Comparison of ENCODE assay signal across 8 mouse cellular contexts in genomic region chr4:89294486-89295440, GRCm38 (mm10). TPM values are rescaled to one million over a fixed set of nuclear protein-coding genes. Genes with fewer than 3 reads are reported as not detected.
DNase-seq lines count a peak whose midpoint lies in the region; ATAC-seq and TF ChIP-seq lines count a peak whose summit lies in the region.

TSS of gene Cdkn2a (minus strand) at chr4:89294653.

- H3K9me3 ChIP-seq in MEL (replicated peaks; ENCODE audit: insufficient read depth, low read length) = no peaks in the 10 kb centered on the region
- H3K9me3 ChIP-seq in lung, embryonic 15.5 days = no peaks in the 10 kb centered on the region

- peaks cover 14 to 52% of the 10 kb centered on the region in 2 experiments for H3K36me3 ChIP-seq in MEL (ENCODE audit: control insufficient read depth in 1 of 2, insufficient read depth in 2 of 2, low read length in 2 of 2)
- H3K36me3 ChIP-seq in lung, embryonic 15.5 days = no peaks in the 10 kb centered on the region

- peak; percentile 82 to 84 for TF ChIP-seq POLR2A in MEL (IDR thresholded peaks at IDR 0.05; ENCODE audit: control insufficient read depth in 1 of 2, insufficient read depth in 1 of 2, low read depth in 1 of 2, low read length in 2 of 2, poor library complexity in 1 of 2)
- no peak for TF ChIP-seq POLR2A in bone marrow macrophage, adult 2 months (IDR thresholded peaks at IDR 0.05; ENCODE audit: borderline replicate concordance, low read depth, low read length)
- no peak for TF ChIP-seq POLR2A in olfactory bulb, adult 2 months (IDR thresholded peaks at IDR 0.05; ENCODE audit: insufficient read depth, low read depth, low read length)

- WGBS in lung, embryonic 15.5 days = 2% methylated on average over 110 of the region's 117 CpGs
- 1% methylated on average over 114 of the region's 117 CpGs for WGBS in olfactory bulb, adult 2 months

- DNase-seq in MEL (ENCODE audit: low read depth, low spot score) = peak; percentile 97
- peak; percentile 35 to 58 for DNase-seq in frontal cortex, postnatal 10 days (ENCODE audit: low spot score in 2 of 2)
- DNase-seq in layer of hippocampus, adult 2 months (ENCODE audit: low spot score in 2 of 2) = peak in 1 of 2 experiments; percentile 40
- peak; percentile 25 to 49 for DNase-seq in thymus, postnatal 36 days

- peak in 2 of 3 experiments; percentile 51 to 60; a peak in 4 of 6 replicates for TF ChIP-seq CTCF in MEL (IDR thresholded peaks at IDR 0.05 in 2 of 3, conservative IDR thresholded peaks at IDR 0.05 in 1 of 3; ENCODE audit: control insufficient read depth in 1 of 3, insufficient read depth in 1 of 3, low read depth in 2 of 3, low read length in 3 of 3, poor library complexity in 1 of 3, severe bottlenecking in 1 of 3)
- TF ChIP-seq CTCF in bone marrow macrophage, adult 2 months (IDR thresholded peaks at IDR 0.05; ENCODE audit: low read depth, low read length) = no peak
- TF ChIP-seq CTCF in layer of hippocampus, adult 2 months (conservative IDR thresholded peaks at IDR 0.05) = peak; percentile 71
- TF ChIP-seq CTCF in olfactory bulb, adult 2 months (IDR thresholded peaks at IDR 0.05; ENCODE audit: insufficient read depth, low read depth, low read length) = peak; percentile 36; the same call in 1 of the 2 replicates

- peaks cover 62% of the 10 kb centered on the region for H3K79me2 ChIP-seq in MEL (ENCODE audit: control insufficient read depth, insufficient read depth, low read length, poor library complexity)

- H3K9ac ChIP-seq in MEL (ENCODE audit: control insufficient read depth, low read depth, low read length, poor library complexity, severe bottlenecking) = peak within 1 kb of the TSS; percentile 92
- H3K9ac ChIP-seq in lung, embryonic 15.5 days = peak within 1 kb of the TSS; percentile 39

- H3K4me3 ChIP-seq in MEL (ENCODE audit: control insufficient read depth in 1 of 2, insufficient read depth in 1 of 2, low read depth in 2 of 2, low read length in 2 of 2) = peak within 1 kb of the TSS; percentile 89 to 90
- H3K4me3 ChIP-seq in bone marrow macrophage, adult 2 months (ENCODE audit: insufficient read depth, low read length) = peak within 1 kb of the TSS; percentile 91
- H3K4me3 ChIP-seq in layer of hippocampus, adult 2 months = peak within 1 kb of the TSS; percentile 84
- H3K4me3 ChIP-seq in lung, embryonic 15.5 days = peak within 1 kb of the TSS; percentile 60
- peak within 1 kb of the TSS; percentile 55 for H3K4me3 ChIP-seq in olfactory bulb, adult 2 months (ENCODE audit: insufficient read depth, low read depth, low read length)

- no peaks in the 10 kb centered on the region for H3K27me3 ChIP-seq in MEL (ENCODE audit: control insufficient read depth in 1 of 2, insufficient read depth in 2 of 2, low read length in 2 of 2)
- H3K27me3 ChIP-seq in lung, embryonic 15.5 days = peaks cover 89% of the 10 kb centered on the region

- peak; percentile 25 to 70 for ATAC-seq in hematopoietic stem cell, adult 5-6 weeks (replicated peaks in 1 of 2; ENCODE audit: insufficient read depth in 1 of 2, low FRiP score in 2 of 2, low TSS enrichment in 1 of 2, low read depth in 1 of 2, poor library complexity in 2 of 2, severe bottlenecking in 2 of 2)
- peak; percentile 88 for ATAC-seq in lung, embryonic 15.5 days (ENCODE audit: borderline replicate concordance, extremely low read depth, low FRiP score, low TSS enrichment)

- H3K4me2 ChIP-seq in lung, embryonic 15.5 days = peak within 1 kb of the TSS; percentile 98

- peak within 1 kb of the TSS; percentile 92 for H3K27ac ChIP-seq in MEL (ENCODE audit: control insufficient read depth, low read depth, low read length)
- peak within 1 kb of the TSS; percentile 73 for H3K27ac ChIP-seq in bone marrow macrophage, adult 2 months (ENCODE audit: insufficient read depth, low read depth, low read length)
- no peak within 1 kb of the TSS for H3K27ac ChIP-seq in layer of hippocampus, adult 2 months
- H3K27ac ChIP-seq in lung, embryonic 15.5 days = no peak within 1 kb of the TSS
- no peak within 1 kb of the TSS for H3K27ac ChIP-seq in olfactory bulb, adult 2 months (ENCODE audit: insufficient read depth, low read depth, low read length)

- TF ChIP-seq EP300 in MEL (IDR thresholded peaks at IDR 0.05; ENCODE audit: low read depth in 1 of 2, low read length in 2 of 2) = peak; percentile 14 to 37; a peak in 3 of 4 replicates

- peaks cover 13 to 15% of the 10 kb centered on the region in 2 experiments for H3K4me1 ChIP-seq in MEL (ENCODE audit: control insufficient read depth in 1 of 2, insufficient read depth in 2 of 2, low read length in 2 of 2)
- peaks cover 6% of the 10 kb centered on the region for H3K4me1 ChIP-seq in bone marrow macrophage, adult 2 months (ENCODE audit: control insufficient read depth, insufficient read depth, low read length)
- H3K4me1 ChIP-seq in lung, embryonic 15.5 days = peaks cover 10% of the 10 kb centered on the region
- peaks cover 11% of the 10 kb centered on the region; the same call in 1 of the 2 replicates for H3K4me1 ChIP-seq in olfactory bulb, adult 2 months (ENCODE audit: control insufficient read depth, insufficient read depth, low read length)

- TF ChIP-seq RAD21 in MEL (IDR thresholded peaks at IDR 0.05; ENCODE audit: low read depth, low read length) = peak; percentile 11

TF ChIP-seq in MEL, 35 proteins besides CTCF, POLR2A, EP300 and RAD21 (continues in another document):
- TF ChIP-seq MAX (IDR thresholded peaks at IDR 0.05; ENCODE audit: low read length) = peak; percentile 73
- no peak for TF ChIP-seq TAL1 (IDR thresholded peaks at IDR 0.05; ENCODE audit: low read length)
- TF ChIP-seq MAZ (IDR thresholded peaks at IDR 0.05; ENCODE audit: low read depth, low read length) = peak; percentile 87; the same call in 1 of the 2 replicates
- no peak for TF ChIP-seq ZC3H11A (IDR thresholded peaks at IDR 0.05; ENCODE audit: low read depth, low read length)
- peak; percentile 57 for TF ChIP-seq ELF1 (IDR thresholded peaks at IDR 0.05; ENCODE audit: low read depth, low read length)
- TF ChIP-seq TBP (IDR thresholded peaks at IDR 0.05; ENCODE audit: low read depth, low read length) = 0 out of 2 replicates have a peak, but pooled peaks have one; percentile 32
- no peak for TF ChIP-seq JUND (IDR thresholded peaks at IDR 0.05; ENCODE audit: low read depth, low read length)
- 0 out of 2 replicates have a peak, but pooled peaks have one; percentile 11 for TF ChIP-seq BHLHE40 (IDR thresholded peaks at IDR 0.05; ENCODE audit: borderline replicate concordance, low read depth, low read length)
- no peak for TF ChIP-seq CHD1 (IDR thresholded peaks at IDR 0.05; ENCODE audit: low read depth, low read length)
- TF ChIP-seq SMC3 (IDR thresholded peaks at IDR 0.05; ENCODE audit: low read depth, low read length) = peak; percentile 59
- peak; percentile 78 for TF ChIP-seq NRF1 (IDR thresholded peaks at IDR 0.05; ENCODE audit: insufficient read depth, low read depth, low read length, poor library complexity, severe bottlenecking)
- TF ChIP-seq TCF12 (IDR thresholded peaks at IDR 0.05; ENCODE audit: low read depth, low read length) = peak; percentile 60
- no peak; the same call in 1 of the 2 replicates for TF ChIP-seq KAT2A (conservative IDR thresholded peaks at IDR 0.05; ENCODE audit: low read depth, low read length)
- TF ChIP-seq USF1 (IDR thresholded peaks at IDR 0.05; ENCODE audit: low read depth, low read length) = no peak
- no peak for TF ChIP-seq MYB (IDR thresholded peaks at IDR 0.05; ENCODE audit: low read depth, low read length)
- no peak for TF ChIP-seq MAFK (IDR thresholded peaks at IDR 0.05; ENCODE audit: borderline replicate concordance, low read depth, low read length)
- no peak for TF ChIP-seq USF2 (IDR thresholded peaks at IDR 0.05; ENCODE audit: borderline replicate concordance in 1 of 2, insufficient read depth in 1 of 2, low read depth in 1 of 2, low read length in 2 of 2)
- TF ChIP-seq NELFE (IDR thresholded peaks at IDR 0.05; ENCODE audit: low read depth, low read length) = peak; percentile 76
- TF ChIP-seq ETS1 (IDR thresholded peaks at IDR 0.05; ENCODE audit: low read depth, low read length) = peak; percentile 59
- TF ChIP-seq HCFC1 (IDR thresholded peaks at IDR 0.05; ENCODE audit: low read depth, low read length) = no peak; the same call in none of the 2 replicates
- TF ChIP-seq SIN3A (IDR thresholded peaks at IDR 0.05; ENCODE audit: low read length) = peak; percentile 82
- no peak for TF ChIP-seq ZKSCAN1 (IDR thresholded peaks at IDR 0.05; ENCODE audit: low read depth, low read length)
- TF ChIP-seq POLR2AphosphoS2 (IDR thresholded peaks at IDR 0.05; ENCODE audit: low read length) = peak; percentile 33; the same call in 1 of the 2 replicates
- peak; percentile 25 for TF ChIP-seq ZMIZ1 (IDR thresholded peaks at IDR 0.05; ENCODE audit: low read depth, low read length)
- 0 out of 2 replicates have a peak, but pooled peaks have one; percentile 10 for TF ChIP-seq RCOR1 (IDR thresholded peaks at IDR 0.05; ENCODE audit: low read depth, low read length)
- peak; percentile 36; the same call in 1 of the 2 replicates for TF ChIP-seq MYC (IDR thresholded peaks at IDR 0.05; ENCODE audit: low read depth, low read length)
- 0 out of 2 replicates have a peak, but pooled peaks have one; percentile 72 for TF ChIP-seq UBTF (IDR thresholded peaks at IDR 0.05; ENCODE audit: borderline replicate concordance, insufficient read depth, low read depth, low read length)
- TF ChIP-seq MEF2A (IDR thresholded peaks at IDR 0.05; ENCODE audit: extremely low read depth, insufficient replicate concordance, low read depth, low read length, poor library complexity, severe bottlenecking) = no peak
- no peak; the same call in none of the 2 replicates for TF ChIP-seq MXI1 (IDR thresholded peaks at IDR 0.05; ENCODE audit: low read depth, low read length)
- no peak for TF ChIP-seq GATA1 (IDR thresholded peaks at IDR 0.05; ENCODE audit: low read depth, low read length)
- TF ChIP-seq CHD2 (IDR thresholded peaks at IDR 0.05; ENCODE audit: low read length) = no peak
- peak; percentile 94; the same call in 1 of the 2 replicates for TF ChIP-seq E2F4 (IDR thresholded peaks at IDR 0.05; ENCODE audit: borderline replicate concordance, low read depth, low read length)

RNA-seq across cellular contexts. Expression of gene Cdkn2a, which starts in this region (rescaled TPM):
- total RNA-seq in MEL (2012; rRNA removed) = 163 and 196 TPM in 2 replicates
- 100 to 1,000 TPM in 1 of 2 experiments, not detected in 1; 355 TPM for polyA plus RNA-seq in MEL (2012; ENCODE audit: insufficient read depth in 1 of 2, insufficient read length in 2 of 2, low read depth in 1 of 2, low replicate concordance in 2 of 2, missing spikeins in 1 of 2)
- polyA plus RNA-seq in bone marrow macrophage, adult 2 months (2012; ENCODE audit: insufficient read depth, insufficient read length, missing spikeins) = 0.87 TPM in 1 of 2 replicates, not detected in the other
- not detected in 2 replicates for total RNA-seq in hematopoietic stem cell, adult 5-6 weeks (2017)
- total RNA-seq in layer of hippocampus, adult 2 months (2021) = not detected
- polyA plus RNA-seq in lung, embryonic 15.5 days (2015; fragmentation: Nextera tagmentation; extraction: Ambion mirVana) = not detected in 2 replicates
- polyA plus RNA-seq in olfactory bulb, adult 2 months (2012; ENCODE audit: insufficient read depth, insufficient read length, low replicate concordance, missing spikeins) = not detected in 2 replicates

Comparison
In these comparisons a context has a peak if more than half of its experiments do, and no peak if none do; other contexts are left out.
1. RNA of gene Cdkn2a (total RNA-seq): 163 to 196 TPM in MEL; not detected in layer of hippocampus, adult 2 months and not detected in hematopoietic stem cell, adult 5-6 weeks; every median in the first group is over 100 times any median in the second.
2. Peak in ATAC-seq in hematopoietic stem cell, adult 5-6 weeks; RNA of the gene not detected or under 1 TPM.
3. Peak in ATAC-seq, H3K4me3 ChIP-seq, H3K9ac ChIP-seq and H3K4me2 ChIP-seq in lung, embryonic 15.5 days; RNA of the gene not detected or under 1 TPM.
4. H3K27ac ChIP-seq: peak in MEL (single experiment) and bone marrow macrophage, adult 2 months (single experiment); none in layer of hippocampus, adult 2 months (single experiment), lung, embryonic 15.5 days (single experiment) and olfactory bulb, adult 2 months (single experiment).
5. POLR2A ChIP-seq: peak in MEL (2 of 2); none in bone marrow macrophage, adult 2 months (single experiment) and olfactory bulb, adult 2 months (single experiment).
6. Peak in every context shown above with its lines, with median percentiles within 50 percentile points of each other: H3K4me3 ChIP-seq.